Mouse (Mus musculus): ENCODE data around the gene Hectd3.

The Hectd3 gene

GRCm38 (mm10) chr4:117023469-117023868 is 28.4 kb downstream of the Hectd3 start:
- Histone ChIP-seq H3K4me3 (replicated peaks; ENCODE audit: low read length) (no peak overlapping the region), H3K27me3 (ENCODE audit: insufficient read depth, low read length) (no peaks in the 10 kb centered on the region), H3K9me3 (ENCODE audit: low read length) (no peaks in the 10 kb centered on the region), H3K4me1 (replicated peaks; ENCODE audit: low read depth, low read length) (peaks cover 33% of the 10 kb centered on the region), H3K36me3 (ENCODE audit: insufficient read depth, low read length) (peaks cover 73% of the 10 kb centered on the region)
- TF ChIP-seq CTCF (conservative IDR thresholded peaks at IDR 0.05; ENCODE audit: low read length) (no peak), POU5F1 (IDR thresholded peaks at IDR 0.05; ENCODE audit: borderline replicate concordance, low read length) (no peak), NANOG (IDR thresholded peaks at IDR 0.05; ENCODE audit: borderline replicate concordance, low read length) (no peak)

DNA sequence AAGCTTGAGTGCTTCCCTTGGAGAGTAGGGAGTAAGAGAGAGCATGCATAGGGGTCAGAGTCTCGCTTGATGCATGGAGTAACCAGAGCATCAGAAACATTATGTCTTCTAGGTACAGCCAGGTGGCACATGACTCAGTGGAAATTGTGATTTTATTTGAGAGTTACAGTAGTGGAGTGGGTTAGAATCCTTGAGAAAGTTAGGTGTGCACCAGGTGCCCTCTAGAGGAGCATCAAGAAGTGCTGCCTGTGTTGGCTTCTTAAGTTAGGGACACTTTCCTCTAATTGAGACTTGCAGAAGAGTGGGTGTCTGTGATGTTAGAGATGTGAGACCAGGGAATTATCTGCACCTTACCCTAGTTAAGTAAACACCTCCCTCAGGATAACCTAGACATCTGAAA is 36.0 kb downstream of the Hectd3 start:
- Histone ChIP-seq H3K36me3 (ENCODE audit: insufficient read depth, low read length) (peaks cover 81% of the 10 kb centered on the region), H3K9me3 (ENCODE audit: low read length) (no peaks in the 10 kb centered on the region), H3K4me1 (replicated peaks; ENCODE audit: low read depth, low read length) (peaks cover 9% of the 10 kb centered on the region), H3K27me3 (ENCODE audit: insufficient read depth, low read length) (no peaks in the 10 kb centered on the region), H3K4me3 (replicated peaks; ENCODE audit: low read length) (no peak overlapping the region)
- no peak for TF ChIP-seq NANOG (IDR thresholded peaks at IDR 0.05; ENCODE audit: borderline replicate concordance, low read length)
- no peak for TF ChIP-seq CTCF (conservative IDR thresholded peaks at IDR 0.05; ENCODE audit: low read length)
- TF ChIP-seq POU5F1 (IDR thresholded peaks at IDR 0.05; ENCODE audit: borderline replicate concordance, low read length), result no peak

- Histone ChIP-seq H3K36me3 (ENCODE audit: insufficient read depth, low read length) (peaks cover 67% of the 10 kb centered on the region), H3K4me3 (replicated peaks; ENCODE audit: low read length) (no peak overlapping the region), H3K9me3 (ENCODE audit: low read length) (no peaks in the 10 kb centered on the region), H3K4me1 (replicated peaks; ENCODE audit: low read depth, low read length) (peaks cover 9% of the 10 kb centered on the region), H3K27me3 (ENCODE audit: insufficient read depth, low read length) (no peaks in the 10 kb centered on the region)
- TF ChIP-seq CTCF (conservative IDR thresholded peaks at IDR 0.05; ENCODE audit: low read length) (no peak), POU5F1 (IDR thresholded peaks at IDR 0.05; ENCODE audit: borderline replicate concordance, low read length) (no peak), NANOG (IDR thresholded peaks at IDR 0.05; ENCODE audit: borderline replicate concordance, low read length) (no peak)
Observed at GRCm38 (mm10) chr4:117039925-117040687, 45.0 kb downstream of the Hectd3 start.

GRCm38 (mm10) chr4:117040791-117041190 is 45.7 kb downstream of the Hectd3 start:
- Histone ChIP-seq H3K27me3 (ENCODE audit: insufficient read depth, low read length) (no peaks in the 10 kb centered on the region), H3K36me3 (ENCODE audit: insufficient read depth, low read length) (peaks cover 62% of the 10 kb centered on the region)
- TF ChIP-seq POU5F1 (IDR thresholded peaks at IDR 0.05; ENCODE audit: borderline replicate concordance, low read length), result no peak
- TF ChIP-seq NANOG (IDR thresholded peaks at IDR 0.05; ENCODE audit: borderline replicate concordance, low read length), result no peak
- no peak for TF ChIP-seq CTCF (conservative IDR thresholded peaks at IDR 0.05; ENCODE audit: low read length)

GRCm38 (mm10) chr4:117041283-117041721 is 46.2 kb downstream of the Hectd3 start:
- no peak overlapping the region for H3K4me3 ChIP-seq (replicated peaks; ENCODE audit: low read length)
- H3K36me3 ChIP-seq (ENCODE audit: insufficient read depth, low read length), result peaks cover 58% of the 10 kb centered on the region
- TF ChIP-seq CTCF (conservative IDR thresholded peaks at IDR 0.05; ENCODE audit: low read length), result no peak
- TF ChIP-seq POU5F1 (IDR thresholded peaks at IDR 0.05; ENCODE audit: borderline replicate concordance, low read length), result no peak
- TF ChIP-seq NANOG (IDR thresholded peaks at IDR 0.05; ENCODE audit: borderline replicate concordance, low read length), result no peak
- H3K9me3 ChIP-seq (ENCODE audit: low read length), result no peaks in the 10 kb centered on the region
- H3K4me1 ChIP-seq (replicated peaks; ENCODE audit: low read depth, low read length), result peaks cover 9% of the 10 kb centered on the region
- H3K27me3 ChIP-seq (ENCODE audit: insufficient read depth, low read length), result no peaks in the 10 kb centered on the region

More at GRCm38 (mm10) chr4:117040791-117041190, 45.7 kb downstream of the Hectd3 start:
- Histone ChIP-seq H3K4me1 (replicated peaks; ENCODE audit: low read depth, low read length) (peaks cover 9% of the 10 kb centered on the region), H3K4me3 (replicated peaks; ENCODE audit: low read length) (no peak overlapping the region), H3K9me3 (ENCODE audit: low read length) (no peaks in the 10 kb centered on the region)

DNA sequence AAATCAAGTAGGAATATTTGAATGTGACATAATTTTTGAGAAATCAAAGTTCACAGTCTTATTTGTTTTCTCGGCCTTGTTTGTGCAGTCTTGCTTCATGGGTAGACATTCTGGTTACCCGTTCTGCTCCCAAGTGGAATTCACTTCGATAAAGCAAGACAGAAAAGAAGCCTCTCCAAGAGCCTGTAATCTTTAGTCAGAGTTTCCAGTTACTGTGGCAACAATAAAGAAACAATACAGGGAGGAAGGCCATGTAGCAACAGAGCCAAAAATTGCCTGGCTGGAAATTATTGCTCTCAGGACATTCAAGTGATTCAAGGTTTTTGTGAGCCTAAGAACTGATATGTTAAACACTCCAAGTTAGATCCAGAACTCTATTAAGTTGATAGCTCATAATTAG is 53.7 kb downstream of the Hectd3 start:
- H3K27me3 ChIP-seq (ENCODE audit: insufficient read depth, low read length), result no peaks in the 10 kb centered on the region
- H3K9me3 ChIP-seq (ENCODE audit: low read length), result no peaks in the 10 kb centered on the region
- no peak overlapping the region for H3K4me3 ChIP-seq (replicated peaks; ENCODE audit: low read length)
- TF ChIP-seq POU5F1 (IDR thresholded peaks at IDR 0.05; ENCODE audit: borderline replicate concordance, low read length) (no peak), CTCF (conservative IDR thresholded peaks at IDR 0.05; ENCODE audit: low read length) (no peak), NANOG (IDR thresholded peaks at IDR 0.05; ENCODE audit: borderline replicate concordance, low read length) (no peak)
- H3K4me1 ChIP-seq (replicated peaks; ENCODE audit: low read depth, low read length), result peaks cover 6% of the 10 kb centered on the region
- peaks cover 72% of the 10 kb centered on the region for H3K36me3 ChIP-seq (ENCODE audit: insufficient read depth, low read length)

- Histone ChIP-seq H3K4me3 (replicated peaks; ENCODE audit: low read length) (no peak overlapping the region), H3K27me3 (ENCODE audit: insufficient read depth, low read length) (no peaks in the 10 kb centered on the region), H3K36me3 (ENCODE audit: insufficient read depth, low read length) (peaks cover 72% of the 10 kb centered on the region), H3K9me3 (ENCODE audit: low read length) (no peaks in the 10 kb centered on the region), H3K4me1 (replicated peaks; ENCODE audit: low read depth, low read length) (peaks cover 13% of the 10 kb centered on the region)
- no peak for TF ChIP-seq POU5F1 (IDR thresholded peaks at IDR 0.05; ENCODE audit: borderline replicate concordance, low read length)
- no peak for TF ChIP-seq CTCF (conservative IDR thresholded peaks at IDR 0.05; ENCODE audit: low read length)
- no peak for TF ChIP-seq NANOG (IDR thresholded peaks at IDR 0.05; ENCODE audit: borderline replicate concordance, low read length)
Observed at GRCm38 (mm10) chr4:117049485-117049884, 54.4 kb downstream of the Hectd3 start.

GRCm38 (mm10) chr4:117052626-117053025 is 57.5 kb downstream of the Hectd3 start:
- Histone ChIP-seq H3K4me3 (replicated peaks; ENCODE audit: low read length) (no peak overlapping the region), H3K36me3 (ENCODE audit: insufficient read depth, low read length) (peaks cover 54% of the 10 kb centered on the region), H3K4me1 (replicated peaks; ENCODE audit: low read depth, low read length) (peaks cover 43% of the 10 kb centered on the region), H3K9me3 (ENCODE audit: low read length) (no peaks in the 10 kb centered on the region), H3K27me3 (ENCODE audit: insufficient read depth, low read length) (no peaks in the 10 kb centered on the region)
- TF ChIP-seq CTCF (conservative IDR thresholded peaks at IDR 0.05; ENCODE audit: low read length), result no peak
- TF ChIP-seq NANOG (IDR thresholded peaks at IDR 0.05; ENCODE audit: borderline replicate concordance, low read length), result no peak
- TF ChIP-seq POU5F1 (IDR thresholded peaks at IDR 0.05; ENCODE audit: borderline replicate concordance, low read length), result no peak
